Mouse (Mus musculus) neural tube, embryonic 12.5 days (tissue): ENCODE measurements around the gene Hmmr. TPM values are rescaled to one million over a fixed set of nuclear protein-coding genes. Genes with fewer than 3 reads are reported as not detected.

Experiments used
- ATAC-seq: fragments of 200-750 bp; cut with Nextera tagmentation; 2 replicates; pipeline ENCODE4 v1.8.0; 2017; ENCODE audit warnings: low read depth, mild to moderate bottlenecking, moderate TSS enrichment, moderate library complexity; ENCODE audit not compliant: low FRiP score
- H3K27ac ChIP-seq: fragments of 300-500 bp; sonication (generic); 2 replicates; pipeline ENCODE4 v1.5.1; 2016
- H3K27me3 ChIP-seq: fragments of 300-500 bp; sonication (generic); replicated peaks from 2 replicates; pipeline ENCODE4 v1.6.1; 2016; ENCODE audit warnings: mild to moderate bottlenecking
- H3K36me3 ChIP-seq: fragments of 300-500 bp; sonication (generic); 2 replicates; pipeline ENCODE4 v1.6.1; 2016; ENCODE audit warnings: mild to moderate bottlenecking
- H3K4me1 ChIP-seq: fragments of 300-500 bp; sonication (generic); 2 replicates; pipeline ENCODE4 v1.6.1; 2016
- H3K4me2 ChIP-seq: fragments of 300-500 bp; sonication (generic); replicated peaks from 2 replicates; pipeline ENCODE4 v1.6.1; 2016; ENCODE audit warnings: mild to moderate bottlenecking
- H3K4me3 ChIP-seq: fragments of 300-500 bp; sonication (generic); 2 replicates; pipeline ENCODE4 v1.5.1; 2016
- H3K9ac ChIP-seq: fragments of 300-500 bp; sonication (generic); 2 replicates; pipeline ENCODE4 v1.6.1; 2016; ENCODE audit warnings: mild to moderate bottlenecking
- H3K9me3 ChIP-seq: fragments of 300-500 bp; sonication (generic); 2 replicates; pipeline ENCODE4 v1.6.1; 2016; ENCODE audit warnings: mild to moderate bottlenecking
- WGBS: fragments of 180-500 bp; shearing (Covaris S2); methylation state at CpG from one replicate; pipeline ENCODE4 v1.1.7; 2016; 5-methylcytosine and 5-hydroxymethylcytosine counted together
- polyA plus RNA-seq: library from polyadenylated mRNA; unstranded; fragments of >200 nt; fragmentation: Nextera tagmentation; extraction: Ambion mirVana; gene quantifications from 2 replicates; pipeline ENCODE4 v1.2.1, GENCODE M21; 2016

Hmmr gene
- polyA plus RNA-seq, 1 experiment from 2014 or later, result 33.7 TPM

DNA sequence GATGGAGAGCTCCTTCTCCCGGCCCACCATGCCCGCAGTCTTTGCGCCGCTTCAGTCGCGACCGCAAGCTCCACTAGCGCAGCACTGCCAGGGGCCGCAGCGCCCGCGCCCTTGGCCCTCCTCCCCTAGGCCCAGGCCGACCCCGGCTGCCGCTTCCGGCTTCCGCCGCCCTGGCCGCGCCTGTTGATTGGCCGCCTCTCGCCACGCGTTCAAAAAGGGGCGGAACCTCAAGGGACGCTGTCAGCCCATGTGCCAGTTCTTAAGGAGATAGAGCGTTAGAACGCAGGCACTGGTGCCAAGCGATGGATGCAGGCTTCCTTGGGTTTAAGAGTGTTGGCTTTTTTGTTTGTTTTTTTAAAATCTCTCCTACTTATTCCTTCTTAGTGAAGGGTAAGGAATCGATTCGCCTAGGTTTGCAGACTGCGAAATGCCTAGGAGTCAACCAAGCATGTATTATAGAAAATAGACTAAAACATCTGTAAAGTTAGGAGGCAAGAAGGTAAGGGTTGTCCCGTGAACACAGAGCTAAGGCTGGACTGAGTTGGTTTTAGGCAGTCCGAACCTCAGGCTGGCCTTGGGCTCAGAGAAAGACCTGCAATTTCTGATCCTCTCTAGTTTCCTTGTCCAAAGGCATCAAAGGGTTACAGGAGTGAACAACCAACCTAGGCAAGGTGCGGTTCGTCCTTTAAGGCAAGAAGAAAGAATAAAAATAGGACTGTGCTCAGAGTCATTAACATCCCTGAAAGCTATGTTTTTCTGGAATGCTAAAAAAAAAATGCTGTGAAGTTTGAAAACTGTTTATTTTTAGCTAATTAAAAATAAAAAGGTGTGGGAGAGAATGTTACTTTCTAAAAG lies 40.5 kb downstream of the Hmmr start:
- under 1% methylated on average over 36 of the region's 36 CpGs for WGBS
- Histone ChIP-seq H3K36me3 (0 out of 2 replicates have a peak, but pooled peaks cover 4% of the 10 kb centered on the region), H3K9ac (peak overlapping the region; percentile 78), H3K9me3 (no peaks in the 10 kb centered on the region), H3K4me3 (peak overlapping the region; percentile 83), H3K27ac (peak overlapping the region; percentile 26), H3K4me1 (peaks cover 21% of the 10 kb centered on the region), H3K4me2 (peak overlapping the region; percentile 88), H3K27me3 (no peaks in the 10 kb centered on the region)
- peak; percentile 94 for ATAC-seq

DNA sequence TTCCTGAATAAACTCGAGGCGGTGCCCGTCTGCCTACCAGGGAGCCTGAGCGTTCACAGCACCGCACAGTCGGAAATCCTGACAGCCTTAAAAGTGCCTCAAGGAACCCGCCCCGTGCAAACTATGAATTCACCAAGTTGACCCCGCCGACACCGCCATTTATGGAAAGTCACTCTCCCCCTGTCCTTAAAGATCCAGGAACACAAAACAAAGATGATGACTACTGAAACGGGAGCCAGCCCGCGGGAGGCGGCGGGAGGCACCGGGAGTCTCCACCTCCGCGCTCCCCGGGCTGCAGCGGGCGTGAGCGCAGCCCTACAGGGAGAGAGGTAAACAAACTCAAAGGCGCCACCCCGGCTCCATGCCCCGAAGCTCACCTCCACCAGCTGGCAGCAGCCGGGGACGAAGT lies 41.1 kb downstream of the Hmmr start:
- peak overlapping the region; percentile 83 for H3K4me3 ChIP-seq
- H3K27me3 ChIP-seq, result no peaks in the 10 kb centered on the region
- no peaks in the 10 kb centered on the region for H3K9me3 ChIP-seq
- peaks cover 9% of the 10 kb centered on the region; the same call in 1 of the 2 replicates for H3K36me3 ChIP-seq
- H3K4me2 ChIP-seq, result peak overlapping the region; percentile 88
- WGBS, result 0% methylated on average over 28 of the region's 28 CpGs
- H3K27ac ChIP-seq, result 0 out of 2 replicates have a peak overlapping the region, but pooled peaks have one; percentile 26
- peak; percentile 74 for ATAC-seq
- H3K4me1 ChIP-seq, result peaks cover 21% of the 10 kb centered on the region
- H3K9ac ChIP-seq, result peak overlapping the region; percentile 75

GRCm38 (mm10) chr11:40690444-40691127 lies 42.6 kb downstream of the Hmmr start:
- Histone ChIP-seq H3K9me3 (no peaks in the 10 kb centered on the region), H3K27me3 (no peaks in the 10 kb centered on the region), H3K4me2 (peak overlapping the region; percentile 88), H3K36me3 (peaks cover 18% of the 10 kb centered on the region; the same call in 1 of the 2 replicates), H3K4me3 (no peak overlapping the region), H3K9ac (no peak overlapping the region), H3K4me1 (peaks cover 21% of the 10 kb centered on the region), H3K27ac (no peak overlapping the region)
- ATAC-seq, result no peak
- WGBS, result 79% methylated on average over 5 of the region's 5 CpGs

GRCm38 (mm10) chr11:40683295-40683694 lies 49.9 kb downstream of the Hmmr start:
- Histone ChIP-seq H3K27ac (no peak overlapping the region), H3K36me3 (peaks cover 70% of the 10 kb centered on the region), H3K4me2 (no peak overlapping the region), H3K9me3 (no peaks in the 10 kb centered on the region), H3K9ac (no peak overlapping the region), H3K4me1 (0 out of 2 replicates have a peak, but pooled peaks cover 3% of the 10 kb centered on the region), H3K27me3 (no peaks in the 10 kb centered on the region), H3K4me3 (no peak overlapping the region)
- ATAC-seq, result no peak
- WGBS, result 14% methylated on average over 3 of the region's 3 CpGs

GRCm38 (mm10) chr11:40682456-40682855 lies 50.8 kb downstream of the Hmmr start:
- 0 out of 2 replicates have a peak, but pooled peaks cover 3% of the 10 kb centered on the region for H3K4me1 ChIP-seq
- no peaks in the 10 kb centered on the region for H3K27me3 ChIP-seq
- no peak overlapping the region for H3K27ac ChIP-seq
- H3K4me3 ChIP-seq, result no peak overlapping the region
- H3K4me2 ChIP-seq, result no peak overlapping the region
- no peak for ATAC-seq
- 0 out of 2 replicates have a peak, but pooled peaks cover 2% of the 10 kb centered on the region for H3K9me3 ChIP-seq
- peaks cover 72% of the 10 kb centered on the region for H3K36me3 ChIP-seq
- 93% methylated on average over 3 of the region's 3 CpGs for WGBS
- no peak overlapping the region for H3K9ac ChIP-seq

DNA sequence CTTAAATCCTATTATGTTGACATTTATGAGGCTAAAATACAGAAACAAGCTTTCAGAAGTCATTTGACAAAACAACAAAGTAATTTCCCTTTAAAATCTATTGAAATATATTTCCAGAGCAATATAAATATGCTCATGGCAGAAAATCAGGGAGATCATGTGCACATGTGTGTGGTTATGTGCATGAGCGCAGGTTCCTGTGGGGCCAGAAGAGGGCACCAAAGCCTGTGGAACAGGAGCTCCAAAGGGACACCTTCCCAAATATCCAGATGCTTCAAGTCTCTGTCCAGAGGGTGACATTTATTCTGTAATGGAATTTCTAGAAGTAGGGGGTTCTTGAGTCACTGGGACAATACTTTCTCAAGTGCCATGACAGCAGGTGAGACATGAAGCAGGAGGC lies 56.1 kb downstream of the Hmmr start:
- Histone ChIP-seq H3K4me1 (no peaks in the 10 kb centered on the region), H3K4me3 (no peak overlapping the region), H3K36me3 (peaks cover 45% of the 10 kb centered on the region), H3K9ac (no peak overlapping the region), H3K9me3 (0 out of 2 replicates have a peak, but pooled peaks cover 5% of the 10 kb centered on the region), H3K4me2 (no peak overlapping the region), H3K27me3 (no peaks in the 10 kb centered on the region), H3K27ac (no peak overlapping the region)
- 93% methylated on average over 1 of the region's 1 CpGs for WGBS
- ATAC-seq, result no peak

GRCm38 (mm10) chr11:40675014-40675730 lies 58.0 kb downstream of the Hmmr start:
- Histone ChIP-seq H3K27me3 (no peaks in the 10 kb centered on the region), H3K4me2 (no peak overlapping the region), H3K4me1 (no peaks in the 10 kb centered on the region), H3K27ac (no peak overlapping the region), H3K9ac (no peak overlapping the region), H3K36me3 (peaks cover 29% of the 10 kb centered on the region), H3K4me3 (no peak overlapping the region), H3K9me3 (0 out of 2 replicates have a peak, but pooled peaks cover 5% of the 10 kb centered on the region)
- no peak for ATAC-seq
- 87% methylated on average over 4 of the region's 4 CpGs for WGBS

Other genes starting within 250 kb of the Hmmr start
- gene Mat2b, start 38.2 kb downstream of the Hmmr start, polyA plus RNA-seq, result 78.5 and 80.2 TPM in 2 replicates
- gene Nudcd2, start 245 bp upstream of the Hmmr start, polyA plus RNA-seq, result 122 and 124 TPM in 2 replicates
- 36.7 and 40.4 TPM in 2 replicates for gene Ccng1, start 21.9 kb upstream of the Hmmr start, polyA plus RNA-seq